Mouse (Mus musculus) heart, embryonic 11.5 days (tissue): ENCODE data around the gene Rnf44. TPM values are rescaled to one million over a fixed set of nuclear protein-coding genes. Genes with fewer than 3 reads are reported as not detected.

ENCODE experiments used
- ATAC-seq: fragments of 200-750 bp; cut with Nextera tagmentation; replicated peaks from 2 replicates; pipeline ENCODE4 v1.8.0; 2017; ENCODE audit warnings: moderate library complexity; ENCODE audit not compliant: insufficient number of reproducible peaks, low FRiP score, low TSS enrichment
- H3K27ac ChIP-seq: fragments of 300-500 bp; sonication (generic); 2 replicates; pipeline ENCODE4 v1.5.1; 2014; ENCODE audit warnings: mild to moderate bottlenecking, low read depth, low read length
- H3K27me3 ChIP-seq: fragments of 300-500 bp; sonication (generic); 2 replicates; pipeline ENCODE4 v1.6.1; 2014; ENCODE audit warnings: mild to moderate bottlenecking, low read length, mixed read lengths; ENCODE audit not compliant: control insufficient read depth, insufficient read depth
- H3K36me3 ChIP-seq: fragments of 300-500 bp; sonication (generic); 2 replicates; pipeline ENCODE4 v1.6.1; 2014; ENCODE audit warnings: mild to moderate bottlenecking, low read length, moderate library complexity, mixed read lengths; ENCODE audit not compliant: control insufficient read depth, insufficient read depth
- H3K4me1 ChIP-seq: fragments of 300-500 bp; sonication (generic); 2 replicates; pipeline ENCODE4 v1.6.1; 2014; ENCODE audit warnings: low read length; ENCODE audit not compliant: control insufficient read depth, insufficient read depth
- H3K4me2 ChIP-seq: fragments of 300-500 bp; sonication (generic); 2 replicates; pipeline ENCODE4 v1.6.1; 2014; ENCODE audit warnings: mild to moderate bottlenecking, moderate library complexity
- H3K4me3 ChIP-seq: fragments of 300-500 bp; sonication (generic); 2 replicates; pipeline ENCODE4 v1.5.1; 2014; ENCODE audit warnings: low read depth, low read length
- H3K9ac ChIP-seq: fragments of 300-500 bp; sonication (generic); 2 replicates; pipeline ENCODE4 v1.6.1; 2014; ENCODE audit warnings: mild to moderate bottlenecking, low read depth, low read length, moderate library complexity
- H3K9me3 ChIP-seq: fragments of 300-500 bp; sonication (generic); replicated peaks from 2 replicates; pipeline ENCODE4 v1.6.1; 2016; ENCODE audit warnings: low read length; ENCODE audit not compliant: control insufficient read depth
- WGBS: fragments of 180-500 bp; shearing (Covaris S2); extraction: QIAGEN DNeasy Blood & Tissue Kit; methylation state at CpG from one replicate; pipeline ENCODE4 v1.1.7; 2014; ENCODE audit not compliant: insufficient replicate concordance; 5-methylcytosine and 5-hydroxymethylcytosine counted together
- polyA plus RNA-seq: library from polyadenylated mRNA; unstranded; fragments of >200 nt; fragmentation: Nextera tagmentation; extraction: Ambion mirVana; gene quantifications from 2 replicates; pipeline ENCODE4 v1.2.1, GENCODE M21; 2014

Gene Rnf44
- polyA plus RNA-seq, 1 experiment from 2014 or later: 75.8 TPM

GRCm38 (mm10) chr13:54691737-54692136 is 2.0 kb downstream of the Rnf44 start:
- Histone ChIP-seq H3K27me3 (no peaks in the 10 kb centered on the region), H3K9ac (peak overlapping the region; percentile 93; the same call in 1 of the 2 replicates), H3K36me3 (no peaks in the 10 kb centered on the region), H3K4me1 (peaks cover 17% of the 10 kb centered on the region), H3K27ac (no peak overlapping the region), H3K4me3 (no peak overlapping the region), H3K9me3 (no peaks in the 10 kb centered on the region), H3K4me2 (peak overlapping the region; percentile 84)
- no peak for ATAC-seq

GRCm38 (mm10) chr13:54690151-54690740 is 3.5 kb downstream of the Rnf44 start:
- no peaks in the 10 kb centered on the region for H3K36me3 ChIP-seq
- no peak overlapping the region for H3K4me2 ChIP-seq
- H3K4me1 ChIP-seq: peaks cover 26% of the 10 kb centered on the region
- H3K9me3 ChIP-seq: no peaks in the 10 kb centered on the region
- H3K27ac ChIP-seq: no peak overlapping the region; the same call in 1 of the 2 replicates
- WGBS: 87% methylated on average over 8 of the region's 8 CpGs
- H3K9ac ChIP-seq: peak overlapping the region; percentile 22; the same call in 1 of the 2 replicates
- no peak overlapping the region for H3K4me3 ChIP-seq
- ATAC-seq: no peak
- H3K27me3 ChIP-seq: no peaks in the 10 kb centered on the region

- H3K27ac ChIP-seq: peak overlapping the region; percentile 98
- H3K36me3 ChIP-seq: peaks cover 12% of the 10 kb centered on the region
- H3K4me3 ChIP-seq: peak overlapping the region; percentile 97
- WGBS: under 1% methylated on average over 75 of the region's 82 CpGs
- H3K4me1 ChIP-seq: peaks cover 35% of the 10 kb centered on the region
- peak; percentile 89 for ATAC-seq
- peak overlapping the region; percentile 84 for H3K4me2 ChIP-seq
- peak overlapping the region; percentile 96 for H3K9ac ChIP-seq
- no peaks in the 10 kb centered on the region for H3K27me3 ChIP-seq
- H3K9me3 ChIP-seq: no peaks in the 10 kb centered on the region
Observed at GRCm38 (mm10) chr13:54687575-54688424, 5.9 kb downstream of the Rnf44 start.

GRCm38 (mm10) chr13:54687096-54687495 is 6.6 kb downstream of the Rnf44 start:
- Histone ChIP-seq H3K9ac (peak overlapping the region; percentile 96), H3K9me3 (no peaks in the 10 kb centered on the region), H3K4me2 (peak overlapping the region; percentile 84), H3K4me1 (peaks cover 29% of the 10 kb centered on the region), H3K27me3 (no peaks in the 10 kb centered on the region), H3K36me3 (peaks cover 19% of the 10 kb centered on the region), H3K4me3 (peak overlapping the region; percentile 97), H3K27ac (peak overlapping the region; percentile 98)
- 2% methylated on average over 32 of the region's 35 CpGs for WGBS
- peak; percentile 60 for ATAC-seq

DNA sequence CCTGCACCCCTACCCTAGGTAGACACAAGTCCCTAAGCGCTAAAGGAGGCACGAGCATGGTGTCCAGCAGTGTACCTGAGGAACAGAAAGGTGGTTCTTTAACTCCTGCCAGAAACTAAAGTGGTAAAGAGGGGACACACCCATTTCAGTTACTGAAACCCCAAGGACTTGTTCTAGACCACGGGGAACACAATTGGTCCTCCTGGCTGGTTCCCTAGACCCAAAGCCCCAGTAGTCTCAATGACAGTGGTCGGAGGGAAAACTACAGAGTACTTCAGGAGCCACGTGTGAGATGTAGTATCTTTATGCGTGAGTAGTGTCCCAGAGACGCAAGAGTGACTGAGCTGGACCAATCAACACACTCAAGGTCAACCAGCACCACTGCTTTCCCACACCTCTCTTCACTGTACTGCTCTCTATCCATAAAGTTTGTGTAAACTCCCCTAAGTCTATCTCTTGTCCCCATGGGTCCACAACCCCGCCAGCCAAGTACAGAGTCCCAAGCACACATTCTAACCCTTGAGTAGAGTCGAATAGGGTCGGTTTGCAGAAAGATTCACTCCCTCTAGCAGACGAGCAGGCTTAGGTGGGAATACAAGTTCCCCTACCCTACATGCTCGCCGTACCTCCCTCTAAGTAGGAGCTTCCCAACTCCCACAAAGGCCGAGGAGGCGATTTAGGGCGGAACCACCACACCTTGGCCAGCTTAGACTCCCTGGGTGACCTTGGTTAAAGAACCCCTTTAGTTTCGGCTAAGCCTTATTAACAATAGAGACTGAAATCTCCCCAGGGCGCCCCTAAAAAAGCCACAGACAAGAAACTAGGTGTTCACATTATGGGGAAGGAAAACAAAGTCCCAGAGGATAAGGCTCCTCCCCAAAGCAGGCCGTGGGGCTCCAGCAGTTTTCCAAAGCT is 7.3 kb downstream of the Rnf44 start:
- WGBS: 9% methylated on average over 19 of the region's 19 CpGs
- H3K9ac ChIP-seq: peak overlapping the region; percentile 96
- H3K27ac ChIP-seq: peak overlapping the region; percentile 98
- no peak for ATAC-seq
- H3K4me1 ChIP-seq: peaks cover 27% of the 10 kb centered on the region
- H3K4me3 ChIP-seq: peak overlapping the region; percentile 97
- H3K36me3 ChIP-seq: peaks cover 26% of the 10 kb centered on the region
- H3K4me2 ChIP-seq: peak overlapping the region; percentile 84
- H3K9me3 ChIP-seq: no peaks in the 10 kb centered on the region
- no peaks in the 10 kb centered on the region for H3K27me3 ChIP-seq

DNA sequence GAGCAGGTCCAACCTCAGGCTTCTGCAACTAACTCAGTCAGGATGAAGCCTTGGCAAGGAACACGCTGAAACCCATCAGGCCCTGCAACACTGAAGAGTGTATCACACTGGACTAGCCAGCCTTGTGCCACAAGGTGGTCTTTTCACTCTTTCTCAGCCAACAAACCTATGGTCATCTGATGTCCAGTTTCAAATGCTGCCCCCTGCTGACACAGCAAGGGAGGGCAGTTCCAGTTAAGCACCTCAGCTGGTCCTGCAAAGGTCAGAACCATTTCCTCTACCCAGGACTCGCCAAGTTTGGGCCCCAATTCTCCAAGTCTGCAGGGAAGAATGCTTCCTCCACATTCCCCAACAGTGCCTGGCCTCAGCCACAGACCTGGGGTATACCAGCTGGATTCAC is 8.5 kb downstream of the Rnf44 start:
- H3K9me3 ChIP-seq: no peaks in the 10 kb centered on the region
- no peak for ATAC-seq
- H3K27me3 ChIP-seq: no peaks in the 10 kb centered on the region
- WGBS: 57% methylated on average over 2 of the region's 2 CpGs
- no peak overlapping the region for H3K4me3 ChIP-seq
- H3K27ac ChIP-seq: no peak overlapping the region
- H3K4me1 ChIP-seq: peaks cover 32% of the 10 kb centered on the region
- H3K36me3 ChIP-seq: peaks cover 37% of the 10 kb centered on the region
- H3K9ac ChIP-seq: peak overlapping the region; percentile 96; the same call in 1 of the 2 replicates
- peak overlapping the region; percentile 84 for H3K4me2 ChIP-seq

DNA sequence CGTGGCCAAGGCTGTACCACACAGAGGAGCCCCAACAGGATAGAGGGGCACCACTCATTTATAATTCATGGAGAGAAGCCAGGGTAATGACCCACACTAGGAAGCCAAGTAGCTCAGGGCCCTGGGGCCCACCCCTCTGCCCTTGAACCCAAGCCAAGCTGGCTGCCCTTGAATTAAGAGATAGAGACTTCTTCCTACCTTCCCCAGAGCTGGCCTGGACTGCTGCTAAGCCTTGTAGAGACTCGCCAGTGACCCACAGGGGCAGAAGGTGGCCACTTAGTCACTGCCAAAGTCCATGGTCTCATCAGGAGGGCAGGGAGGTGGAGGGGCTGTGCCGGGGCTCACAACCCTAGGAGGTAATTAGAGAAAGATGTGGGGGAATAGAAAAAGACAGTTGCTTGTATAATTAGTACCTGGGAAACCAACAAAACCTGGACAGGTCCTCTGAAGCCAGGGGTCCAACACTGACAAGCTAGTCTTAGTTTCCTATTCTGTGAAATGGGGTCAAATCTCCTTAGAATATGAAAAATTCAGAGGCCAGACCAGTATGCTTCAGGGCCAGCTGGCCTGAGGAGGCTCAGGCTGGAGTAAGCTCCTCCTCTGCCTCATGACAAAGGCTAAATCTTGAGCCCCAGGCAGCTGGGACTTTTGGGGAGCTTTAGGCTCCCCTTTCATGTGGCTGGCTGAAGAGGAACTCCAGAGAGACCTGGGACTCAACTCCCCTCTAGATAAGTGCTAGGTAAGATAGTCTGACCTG is 9.4 kb downstream of the Rnf44 start:
- ATAC-seq: no peak
- WGBS: 75% methylated on average over 3 of the region's 3 CpGs
- Histone ChIP-seq H3K9ac (peak overlapping the region; percentile 34; the same call in 1 of the 2 replicates), H3K36me3 (peaks cover 39% of the 10 kb centered on the region), H3K4me2 (no peak overlapping the region), H3K27ac (no peak overlapping the region), H3K9me3 (no peaks in the 10 kb centered on the region), H3K4me1 (peaks cover 32% of the 10 kb centered on the region), H3K4me3 (no peak overlapping the region), H3K27me3 (no peaks in the 10 kb centered on the region)

- no peak overlapping the region for H3K9ac ChIP-seq
- WGBS: 87% methylated on average over 3 of the region's 3 CpGs
- no peak overlapping the region for H3K4me2 ChIP-seq
- no peak overlapping the region for H3K4me3 ChIP-seq
- no peak overlapping the region for H3K27ac ChIP-seq
- peaks cover 39% of the 10 kb centered on the region for H3K36me3 ChIP-seq
- H3K9me3 ChIP-seq: no peaks in the 10 kb centered on the region
- no peaks in the 10 kb centered on the region for H3K27me3 ChIP-seq
- ATAC-seq: no peak
- H3K4me1 ChIP-seq: peaks cover 26% of the 10 kb centered on the region
Observed at GRCm38 (mm10) chr13:54683301-54683700, 10.4 kb downstream of the Rnf44 start.
